Comparison of ENCODE assay signal across 26 mouse cellular contexts in the genomic region with DNA sequence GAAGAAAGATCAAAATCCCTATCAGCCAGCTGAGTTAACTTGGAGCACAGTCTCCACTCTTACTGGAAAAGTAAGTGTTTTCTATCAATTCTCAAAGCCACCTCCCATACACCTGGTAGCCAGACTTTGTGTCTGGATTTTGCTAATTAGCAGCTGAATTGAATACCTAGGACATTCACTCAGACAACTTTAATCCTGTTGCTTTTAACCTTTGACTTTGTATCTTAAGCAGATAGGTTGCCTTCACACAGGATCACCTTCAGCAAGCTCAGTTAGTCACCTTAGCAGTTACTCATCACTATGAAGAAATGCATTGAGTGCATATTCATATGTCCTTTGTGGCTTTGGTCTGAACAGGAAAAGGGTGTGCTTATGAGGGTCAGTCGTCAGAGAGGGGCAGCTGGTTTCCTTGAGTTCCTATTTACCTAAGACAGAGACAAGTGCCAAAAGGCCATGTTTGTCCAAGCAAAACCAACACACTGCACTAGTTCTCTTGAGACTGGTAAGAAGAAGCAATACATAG. TPM values are rescaled to one million over a fixed set of nuclear protein-coding genes. Genes with fewer than 3 reads are reported as not detected.
"Had no signal": no experiment of that assay in that cellular context is flagged by ENCODE, and none has a peak within 500 bp of the region (broad histone marks: within the 10 kb centered on the region; RNA-seq: fewer than 3 reads in every experiment).

No protein-coding gene starts in this region.

- H3K9me3 ChIP-seq: lung, embryonic 15.5 days; neural tube, embryonic 13.5 days; neural tube, embryonic 15.5 days; stomach, embryonic 15.5 days had no signal

- DNase-seq: lung, adult 18-20 months; lung, postnatal 10 days; lung, postnatal 4 days; midbrain, embryonic 14.5 days; retina, postnatal 1 day; right cerebral cortex, adult 18-20 months; right cerebral cortex, postnatal 25 days; thymus, adult 2 months; thymus, postnatal 25 days; thymus, postnatal 4 days had no signal

- H3K27ac ChIP-seq: lung, embryonic 15.5 days; midbrain, embryonic 10.5 days; midbrain, embryonic 12.5 days; neural tube, embryonic 13.5 days; neural tube, embryonic 15.5 days; stomach, embryonic 15.5 days; stomach, postnatal 0 days had no signal

- H3K4me1 ChIP-seq: lung, embryonic 15.5 days; midbrain, embryonic 10.5 days; midbrain, embryonic 12.5 days; neural tube, embryonic 13.5 days; neural tube, embryonic 15.5 days; stomach, embryonic 15.5 days had no signal

- H3K4me3 ChIP-seq: lung, embryonic 15.5 days; midbrain, embryonic 10.5 days; midbrain, embryonic 12.5 days; myocyte; neural tube, embryonic 13.5 days; neural tube, embryonic 15.5 days; stomach, embryonic 15.5 days had no signal

- H3K9ac ChIP-seq: lung, embryonic 15.5 days; midbrain, embryonic 12.5 days; neural tube, embryonic 13.5 days; neural tube, embryonic 15.5 days; stomach, embryonic 15.5 days had no signal

- H3K27me3 ChIP-seq: lung, embryonic 15.5 days; midbrain, embryonic 12.5 days; neural tube, embryonic 13.5 days; neural tube, embryonic 15.5 days; stomach, embryonic 15.5 days had no signal

- H3K36me3 ChIP-seq: lung, embryonic 15.5 days; midbrain, embryonic 10.5 days; midbrain, embryonic 12.5 days; neural tube, embryonic 13.5 days; neural tube, embryonic 15.5 days; stomach, embryonic 15.5 days had no signal

RNA-seq across cellular contexts. Expression of gene Vmn1r213, which starts 15.2 kb away (rescaled TPM):
- total RNA-seq: megakaryocyte, adult 5-6 weeks; megakaryocyte-erythroid progenitor cell, adult 5-6 weeks had no signal
- polyA plus RNA-seq: liver, embryonic 16.5 days; lung, embryonic 15.5 days; midbrain, embryonic 10.5 days; midbrain, embryonic 12.5 days; midbrain, embryonic 14.5 days; midbrain, embryonic 16.5 days; myocyte; neural tube, embryonic 11.5 days; neural tube, embryonic 13.5 days; neural tube, embryonic 15.5 days; spleen, adult 2 months; stomach, embryonic 15.5 days; stomach, postnatal 0 days; testis, adult 2 months; thymus, adult 2 months; urinary bladder, adult 2 months had no signal

RNA-seq across cellular contexts. Expression of gene Vmn1r214, which starts 38.0 kb away (rescaled TPM):
- total RNA-seq: megakaryocyte, adult 5-6 weeks; megakaryocyte-erythroid progenitor cell, adult 5-6 weeks had no signal
- polyA plus RNA-seq: liver, embryonic 16.5 days; lung, embryonic 15.5 days; midbrain, embryonic 10.5 days; midbrain, embryonic 12.5 days; midbrain, embryonic 14.5 days; midbrain, embryonic 16.5 days; myocyte; neural tube, embryonic 11.5 days; neural tube, embryonic 13.5 days; neural tube, embryonic 15.5 days; spleen, adult 2 months; stomach, embryonic 15.5 days; stomach, postnatal 0 days; testis, adult 2 months; thymus, adult 2 months; urinary bladder, adult 2 months had no signal
